Mouse (Mus musculus) mesoderm, embryonic 11.5 days (tissue): ENCODE measurements at regions not wholly inside any gene's neighbourhood (a gene's known extent, or its start where the extent isn't known, plus 50 kb on each side); places are given as distances from the start of the nearest gene placed in this dataset.
"Not testable (repeated sequence)": the region's sequence is repeated elsewhere in the genome, so short reads cannot be mapped to it uniquely, and the experiment has no call there.

Experiments
- DNase-seq: peaks from one replicate; pipeline ENCODE4 v3.0.0-alpha.2; 2012; ENCODE audit warnings: low read depth, low spot score

GRCm38 (mm10) chr9:43857988-43858387, 114.2 kb downstream of the Nectin1 start:
- DNase-seq, result no peak

- no peak for DNase-seq
Measured at GRCm38 (mm10) chr9:43858761-43859160, 115.0 kb downstream of the Nectin1 start.

- DNase-seq, result no peak
Measured at GRCm38 (mm10) chr9:43860264-43860663, 116.5 kb downstream of the Nectin1 start.

- DNase-seq, result no peak
Measured at GRCm38 (mm10) chr9:43861375-43861774, 117.6 kb downstream of the Nectin1 start.

GRCm38 (mm10) chr9:43862034-43862433, 118.2 kb downstream of the Nectin1 start:
- DNase-seq, result not testable (repeated sequence)

- peak; percentile 66 for DNase-seq
Measured at GRCm38 (mm10) chr9:43863609-43864397, 120.0 kb downstream of the Nectin1 start.

- DNase-seq, result no peak
Measured at GRCm38 (mm10) chr9:43866802-43867201, 123.0 kb downstream of the Nectin1 start.

- DNase-seq, result no peak
Measured at GRCm38 (mm10) chr9:43873841-43874240, 130.1 kb downstream of the Nectin1 start.

- no peak for DNase-seq
Measured at GRCm38 (mm10) chr9:43874332-43874731, 130.5 kb downstream of the Nectin1 start.

- no peak for DNase-seq
Measured at GRCm38 (mm10) chr9:43879220-43879968, 135.6 kb downstream of the Nectin1 start.

GRCm38 (mm10) chr9:43879969-43880396, 136.2 kb downstream of the Nectin1 start:
- peak; percentile 71 for DNase-seq

GRCm38 (mm10) chr9:43893086-43893485, 149.3 kb downstream of the Nectin1 start:
- no peak for DNase-seq

- DNase-seq, result no peak
Measured at GRCm38 (mm10) chr9:43899239-43899638, 143.9 kb upstream of the Thy1 start.

- DNase-seq, result no peak
Measured at GRCm38 (mm10) chr9:43908325-43908724, 134.9 kb upstream of the Thy1 start.

GRCm38 (mm10) chr9:43915015-43915414, 128.2 kb upstream of the Thy1 start:
- DNase-seq, result no peak

GRCm38 (mm10) chr9:43917467-43917866, 125.7 kb upstream of the Thy1 start:
- no peak for DNase-seq

- DNase-seq, result no peak
Measured at GRCm38 (mm10) chr9:43919010-43919409, 124.2 kb upstream of the Thy1 start.

GRCm38 (mm10) chr9:43920053-43920754, 123.0 kb upstream of the Thy1 start:
- DNase-seq, result peak; percentile 76

GRCm38 (mm10) chr9:43922231-43922630, 121.0 kb upstream of the Thy1 start:
- no peak for DNase-seq

- DNase-seq, result no peak
Measured at GRCm38 (mm10) chr9:43923088-43923487, 120.1 kb upstream of the Thy1 start.

- DNase-seq, result no peak
Measured at GRCm38 (mm10) chr9:43924795-43925194, 118.4 kb upstream of the Thy1 start.
